Mouse (Mus musculus) embryonic facial prominence, embryonic 11.5 days (tissue): ENCODE results near the gene Rasgef1b. TPM values are rescaled to one million over a fixed set of nuclear protein-coding genes. Genes with fewer than 3 reads are reported as not detected.

Experiments
- ATAC-seq: fragments of 200-750 bp; cut with Nextera tagmentation; replicated peaks from 2 replicates; pipeline ENCODE4 v1.8.0; 2017; ENCODE audit warnings: low read depth; ENCODE audit not compliant: insufficient number of reproducible peaks, low FRiP score, low TSS enrichment
- DNase-seq: peaks from one replicate; pipeline ENCODE4 v3.0.0-alpha.2; 2015; ENCODE audit warnings: low spot score
- H3K27ac ChIP-seq: fragments of 300-500 bp; sonication (generic); replicated peaks from 2 replicates; pipeline ENCODE4 v1.5.1; 2014; ENCODE audit warnings: mild to moderate bottlenecking, low read depth, low read length, control low read depth
- H3K27me3 ChIP-seq: fragments of 300-500 bp; sonication (generic); 2 replicates; pipeline ENCODE4 v1.6.1; 2014; ENCODE audit warnings: mild to moderate bottlenecking, low read length, moderate library complexity, mixed read lengths; ENCODE audit not compliant: control insufficient read depth, insufficient read depth
- H3K36me3 ChIP-seq: fragments of 300-500 bp; sonication (generic); replicated peaks from 2 replicates; pipeline ENCODE4 v1.6.1; 2014; ENCODE audit warnings: low read depth, mild to moderate bottlenecking, low read length, moderate library complexity, mixed read lengths; ENCODE audit not compliant: control insufficient read depth, insufficient read depth
- H3K4me1 ChIP-seq: fragments of 300-500 bp; sonication (generic); 2 replicates; pipeline ENCODE4 v1.6.1; 2014; ENCODE audit warnings: low read length, mixed read lengths; ENCODE audit not compliant: control insufficient read depth, insufficient read depth
- H3K4me2 ChIP-seq: fragments of 300-500 bp; sonication (generic); 2 replicates; pipeline ENCODE4 v1.6.1; 2014; ENCODE audit warnings: low read depth, mild to moderate bottlenecking, control low read depth, low read length, moderate library complexity
- H3K4me3 ChIP-seq: fragments of 300-500 bp; sonication (generic); 2 replicates; pipeline ENCODE4 v1.5.1; 2014; ENCODE audit warnings: low read depth, low read length, control low read depth
- H3K9ac ChIP-seq: fragments of 300-500 bp; sonication (generic); replicated peaks from 2 replicates; pipeline ENCODE4 v1.6.1; 2014; ENCODE audit warnings: mild to moderate bottlenecking, control low read depth, low read length
- H3K9me3 ChIP-seq: fragments of 300-500 bp; sonication (generic); replicated peaks from 2 replicates; pipeline ENCODE4 v1.6.1; 2016; ENCODE audit warnings: mild to moderate bottlenecking, low read length, inconsistent platforms, mixed read lengths; ENCODE audit not compliant: control insufficient read depth
- WGBS: fragments of 180-500 bp; shearing (Covaris S2); extraction: QIAGEN DNeasy Blood & Tissue Kit; methylation state at CpG from one replicate; pipeline ENCODE4 v1.1.7; 2014; 5-methylcytosine and 5-hydroxymethylcytosine counted together
- polyA plus RNA-seq: library from polyadenylated mRNA; unstranded; fragments of >200 nt; fragmentation: Nextera tagmentation; extraction: Ambion mirVana; gene quantifications from 2 replicates; pipeline ENCODE4 v1.2.1, GENCODE M21; 2014

Rasgef1b gene
- polyA plus RNA-seq, 1 experiment from 2014 or later = 14.2 TPM

DNA sequence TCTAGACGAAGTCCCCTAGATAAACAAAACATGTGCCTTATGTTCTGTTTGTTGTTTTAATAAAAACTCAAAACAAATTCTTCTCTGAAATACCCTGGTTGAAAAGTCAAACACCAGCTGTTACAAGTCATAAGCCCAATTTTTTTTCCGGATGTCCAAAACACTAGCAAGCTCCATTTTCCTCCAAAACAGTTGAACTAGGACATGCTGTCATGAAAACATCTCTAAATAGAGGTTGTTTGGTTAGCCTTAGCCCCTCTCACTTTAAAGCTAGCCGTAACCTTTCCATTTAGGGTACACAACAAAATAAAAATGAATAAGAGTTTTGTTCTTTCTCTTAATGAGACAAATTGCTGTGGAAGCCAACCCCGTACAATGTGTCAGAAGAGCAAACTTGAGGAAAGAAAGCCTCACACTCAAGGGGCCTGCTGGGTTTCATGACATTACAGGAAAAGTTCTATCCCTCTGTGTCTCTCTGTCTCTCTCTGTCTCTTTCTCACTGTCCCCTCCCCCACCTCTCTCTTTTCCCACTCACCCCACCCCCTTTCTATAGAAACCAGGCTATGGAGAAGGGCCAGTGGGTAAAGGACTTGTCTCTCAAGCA lies 467.6 kb downstream of the Rasgef1b start:
- no peaks in the 10 kb centered on the region for H3K9me3 ChIP-seq
- no peak overlapping the region for H3K4me2 ChIP-seq
- H3K4me1 ChIP-seq = no peaks in the 10 kb centered on the region
- H3K4me3 ChIP-seq = no peak overlapping the region
- no peak overlapping the region for H3K27ac ChIP-seq
- H3K9ac ChIP-seq = no peak overlapping the region
- DNase-seq (no peak), ATAC-seq (no peak)
- WGBS = 68% methylated on average over 4 of the region's 4 CpGs
- no peaks in the 10 kb centered on the region for H3K27me3 ChIP-seq
- H3K36me3 ChIP-seq = no peaks in the 10 kb centered on the region

DNA sequence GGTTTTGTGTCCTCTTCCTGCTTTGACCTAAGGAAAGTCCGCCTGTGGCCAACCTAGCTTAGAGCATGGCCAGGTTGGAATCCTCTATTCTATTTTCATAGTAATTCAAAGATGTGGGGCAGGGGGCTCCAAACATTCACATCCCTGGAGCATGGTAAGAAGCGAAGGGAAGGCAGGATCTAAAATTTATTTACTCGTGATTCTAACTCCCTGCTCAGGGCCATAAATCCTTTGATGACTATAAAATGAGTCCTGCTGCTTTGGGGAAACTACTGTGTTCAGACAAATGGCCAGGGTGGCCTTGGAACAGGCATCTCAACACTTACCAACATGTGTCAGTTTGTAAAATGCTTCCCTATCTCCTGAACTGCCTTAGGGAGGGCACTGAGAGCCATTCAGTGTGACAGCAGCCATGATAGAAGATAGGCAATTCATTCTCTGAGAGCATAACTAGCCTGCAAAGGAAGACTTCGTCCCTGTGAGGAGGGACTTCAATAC lies 470.8 kb downstream of the Rasgef1b start:
- 78% methylated on average over 4 of the region's 4 CpGs for WGBS
- H3K27ac ChIP-seq = no peak overlapping the region
- no peak for DNase-seq

DNA sequence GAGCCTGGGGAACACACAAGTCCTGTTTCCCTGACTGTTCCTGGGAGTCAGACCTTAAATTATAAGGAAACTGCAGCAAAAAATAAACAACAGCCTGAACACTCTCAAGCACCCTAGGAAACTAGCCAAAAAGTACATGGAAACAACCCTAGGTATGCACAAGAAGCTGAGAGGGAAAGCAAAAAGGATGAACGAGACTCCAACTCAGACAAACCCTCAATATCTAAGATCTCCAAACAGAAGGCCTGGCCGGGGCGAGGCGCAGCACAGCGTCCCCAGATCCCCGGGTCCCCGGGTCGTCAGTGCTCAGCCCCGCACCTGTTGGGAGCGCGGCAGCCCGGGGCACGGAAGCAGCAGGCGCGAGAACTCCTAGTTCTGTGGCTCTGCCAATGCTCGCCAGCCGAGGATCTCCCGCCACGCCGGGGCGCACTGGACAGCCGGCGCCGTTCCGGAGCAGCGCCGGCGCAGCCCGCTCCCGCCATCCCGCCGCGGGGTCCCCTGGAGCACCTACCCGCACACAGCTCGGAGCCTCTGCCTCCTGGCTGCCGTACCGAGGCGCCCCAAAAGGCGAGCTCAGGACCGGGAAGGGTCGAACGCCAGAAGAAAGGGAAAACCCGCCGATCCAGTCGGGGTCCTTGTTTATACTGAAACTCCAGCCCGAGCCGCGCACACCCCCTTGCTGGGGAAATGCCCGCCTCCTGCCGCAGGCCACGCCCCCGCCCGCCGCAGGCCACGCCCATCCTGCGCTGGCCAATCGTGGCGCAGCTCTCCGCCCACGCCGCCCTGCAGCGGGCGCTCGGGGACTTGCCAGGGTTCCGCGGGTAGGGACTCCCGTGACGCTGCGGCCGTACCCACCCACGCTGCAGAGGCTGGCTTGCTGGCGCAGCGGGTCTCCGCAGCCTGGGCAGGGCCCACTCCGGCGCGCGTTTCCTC lies 476.4 kb downstream of the Rasgef1b start:
- Histone ChIP-seq H3K27me3 (no peaks in the 10 kb centered on the region), H3K9me3 (no peaks in the 10 kb centered on the region), H3K27ac (no peak overlapping the region), H3K4me2 (peak overlapping the region; percentile 91), H3K4me3 (peak overlapping the region; percentile 70), H3K36me3 (no peaks in the 10 kb centered on the region), H3K4me1 (no peaks in the 10 kb centered on the region), H3K9ac (peak overlapping the region; percentile 80)
- under 1% methylated on average over 74 of the region's 78 CpGs for WGBS
- DNase-seq = peak; percentile 92
- peak; percentile 89 for ATAC-seq

More for the DNA sequence above, 470.8 kb downstream of the Rasgef1b start:
- no peak for ATAC-seq
- no peaks in the 10 kb centered on the region for H3K4me1 ChIP-seq
- H3K4me3 ChIP-seq = no peak overlapping the region
- H3K4me2 ChIP-seq = no peak overlapping the region
- no peak overlapping the region for H3K9ac ChIP-seq
- H3K27me3 ChIP-seq = no peaks in the 10 kb centered on the region
- no peaks in the 10 kb centered on the region for H3K9me3 ChIP-seq
- H3K36me3 ChIP-seq = no peaks in the 10 kb centered on the region

DNA sequence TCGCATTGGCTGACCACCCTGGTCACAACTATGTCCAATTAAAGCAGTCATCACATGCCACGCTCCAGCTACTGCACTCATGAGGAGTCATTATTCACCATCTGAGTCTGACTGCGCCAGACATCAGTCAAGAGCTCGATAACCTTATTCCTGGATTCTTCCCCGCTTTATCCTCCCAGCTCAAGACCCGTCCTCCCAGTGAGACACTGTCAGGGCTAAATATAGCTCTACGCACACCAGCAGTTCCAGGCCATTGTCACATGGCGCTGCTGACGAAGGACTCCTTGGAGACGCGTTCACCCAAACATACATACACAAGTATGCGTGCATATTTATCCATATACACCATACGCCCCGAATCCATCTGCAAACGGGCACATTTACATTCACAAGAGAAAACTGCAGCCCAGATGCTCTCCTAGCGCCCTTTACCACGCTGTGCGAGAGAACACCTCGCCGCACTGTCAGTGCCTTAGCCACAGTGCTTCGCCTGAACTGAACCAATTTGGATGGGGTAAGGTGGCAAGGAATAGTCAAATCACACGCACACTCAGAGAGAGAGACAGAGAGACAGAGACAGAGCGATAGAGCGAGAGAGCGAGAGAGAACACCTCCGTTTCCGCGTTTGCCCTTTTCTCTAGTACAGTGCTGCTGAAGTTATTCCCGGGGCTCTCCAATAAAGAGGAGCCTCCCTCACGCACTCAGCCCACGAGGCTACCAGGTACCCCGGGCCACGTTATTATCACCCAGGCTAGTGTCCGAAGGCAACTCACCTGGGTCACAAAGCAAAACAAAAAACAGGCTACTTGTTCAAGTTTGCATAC lies 477.3 kb downstream of the Rasgef1b start:
- 7% methylated on average over 34 of the region's 34 CpGs for WGBS
- ATAC-seq = 0 out of 2 replicates have a peak, but pooled peaks have one; percentile 9
- Histone ChIP-seq H3K4me1 (no peaks in the 10 kb centered on the region), H3K27me3 (no peaks in the 10 kb centered on the region), H3K4me2 (peak overlapping the region; percentile 91), H3K27ac (no peak overlapping the region), H3K36me3 (no peaks in the 10 kb centered on the region), H3K9me3 (no peaks in the 10 kb centered on the region), H3K4me3 (peak overlapping the region; percentile 70), H3K9ac (peak overlapping the region; percentile 80)
- DNase-seq = peak; percentile 40

DNA sequence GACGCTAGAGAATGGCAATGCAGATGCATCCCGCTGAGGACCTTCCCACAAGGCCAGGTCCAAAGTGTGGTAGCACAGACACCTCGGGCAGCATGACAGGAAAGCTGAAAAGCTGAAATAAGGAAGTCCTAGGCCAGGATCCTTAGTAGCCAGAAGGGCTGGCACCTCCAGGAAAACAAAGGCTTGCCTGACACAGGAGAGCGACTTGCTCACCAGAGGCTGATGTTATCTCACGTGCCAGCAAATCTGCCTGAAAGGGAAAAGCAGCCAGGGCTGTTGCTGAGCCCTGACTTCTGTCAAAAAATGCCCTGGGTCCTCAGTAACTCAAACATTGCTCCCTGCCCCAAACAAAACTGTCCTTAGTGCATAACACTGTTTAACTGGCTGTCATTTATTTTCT lies 478.0 kb downstream of the Rasgef1b start:
- H3K27ac ChIP-seq = no peak overlapping the region
- WGBS = 30% methylated on average over 5 of the region's 5 CpGs
- DNase-seq = no peak

DNA sequence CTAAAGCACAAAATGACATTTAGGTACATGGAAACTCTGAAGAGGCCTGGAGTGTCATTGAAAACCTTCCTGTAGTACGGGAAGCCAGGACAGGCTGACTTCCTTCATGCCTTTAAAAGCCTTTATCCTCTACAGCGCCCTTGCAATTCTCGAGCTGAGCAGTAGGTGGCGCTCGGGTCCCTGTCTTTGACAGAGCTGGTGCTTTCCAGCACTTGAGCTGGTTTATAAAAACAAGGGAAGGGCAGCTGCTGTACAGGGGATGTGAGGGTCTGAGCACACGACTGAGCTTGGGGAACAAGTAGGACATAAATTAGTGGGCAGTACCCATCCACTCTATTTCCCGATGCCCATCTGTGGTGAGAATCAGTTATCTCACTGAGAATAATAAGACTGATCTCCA lies 480.4 kb downstream of the Rasgef1b start:
- ATAC-seq = 0 out of 2 replicates have a peak, but pooled peaks have one; percentile 20

More for the DNA sequence above, 478.0 kb downstream of the Rasgef1b start:
- Histone ChIP-seq H3K4me1 (no peaks in the 10 kb centered on the region), H3K27me3 (no peaks in the 10 kb centered on the region), H3K9ac (no peak overlapping the region), H3K36me3 (no peaks in the 10 kb centered on the region), H3K4me3 (no peak overlapping the region), H3K9me3 (no peaks in the 10 kb centered on the region), H3K4me2 (peak overlapping the region; percentile 91)
- ATAC-seq = no peak

DNA sequence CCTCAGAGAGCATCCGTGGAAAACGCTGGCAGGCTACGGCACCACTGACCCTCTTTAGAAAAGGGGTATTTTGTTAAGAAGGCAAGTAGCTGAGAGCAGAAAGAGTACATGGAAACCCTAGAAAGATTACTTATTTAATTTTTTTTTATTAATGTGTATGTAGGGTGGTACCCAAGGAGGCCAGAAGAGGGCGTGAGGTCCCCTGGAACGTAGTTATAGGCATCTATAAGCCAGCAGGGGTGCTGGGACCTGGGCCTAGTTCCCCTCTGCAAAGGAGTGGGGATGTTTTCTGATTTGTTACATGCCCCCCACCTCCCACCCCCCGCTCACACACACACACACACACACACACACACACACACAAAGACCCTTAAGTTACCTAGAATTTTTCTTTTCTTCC lies 480.9 kb downstream of the Rasgef1b start:
- Histone ChIP-seq H3K36me3 (no peaks in the 10 kb centered on the region), H3K27me3 (no peaks in the 10 kb centered on the region), H3K9me3 (no peaks in the 10 kb centered on the region), H3K4me1 (no peaks in the 10 kb centered on the region), H3K4me3 (no peak overlapping the region), H3K9ac (no peak overlapping the region), H3K27ac (no peak overlapping the region), H3K4me2 (no peak overlapping the region)
- no peak for ATAC-seq
- WGBS = 91% methylated on average over 6 of the region's 6 CpGs
- DNase-seq = no peak

More for the DNA sequence above, 480.4 kb downstream of the Rasgef1b start:
- Histone ChIP-seq H3K4me2 (no peak overlapping the region), H3K4me3 (no peak overlapping the region), H3K9ac (no peak overlapping the region), H3K27ac (no peak overlapping the region), H3K4me1 (no peaks in the 10 kb centered on the region), H3K27me3 (no peaks in the 10 kb centered on the region), H3K9me3 (no peaks in the 10 kb centered on the region), H3K36me3 (no peaks in the 10 kb centered on the region)
- DNase-seq = peak; percentile 98
- 4% methylated on average over 7 of the region's 7 CpGs for WGBS
